Mouse (Mus musculus): ENCODE measurements around the gene Palld.

- TF ChIP-seq CTCF (conservative IDR thresholded peaks at IDR 0.05; ENCODE audit: low read length) (no peak), POU5F1 (IDR thresholded peaks at IDR 0.05; ENCODE audit: borderline replicate concordance, low read length) (no peak)
These were observed 373.8 kb downstream of the Palld start for GRCm38 (mm10) chr8:61528642-61529041.

All from E14TG2a.4 (cell line).